Mouse (Mus musculus) adrenal gland, postnatal 36 days (tissue): Measurements from ENCODE around the gene Usp24. TPM values are rescaled to one million over a fixed set of nuclear protein-coding genes. Genes with fewer than 3 reads are reported as not detected.

ENCODE experiments used
- DNase-seq, 2 experiments: peaks; one replicate each; pipeline ENCODE4 v3.0.0; 2021; ENCODE audit warnings: mixed read lengths in 1 of 2
- total RNA-seq, 2 experiments: library from RNA; stranded (reverse); gene quantifications; 2 replicates each; pipeline ENCODE4 v1.2.3; 2021

The Usp24 gene
- total RNA-seq, 2 experiments from 2014 or later: 41.0 to 41.3 TPM

GRCm38 (mm10) chr4:106428616-106429015 is 112.6 kb downstream of the Usp24 start:
- no peak for DNase-seq

- DNase-seq: no peak
Measured at GRCm38 (mm10) chr4:106429106-106429505, 113.1 kb downstream of the Usp24 start.

GRCm38 (mm10) chr4:106430431-106430830 is 114.4 kb downstream of the Usp24 start:
- DNase-seq: no peak

GRCm38 (mm10) chr4:106435426-106435825 is 119.4 kb downstream of the Usp24 start:
- DNase-seq: no peak

GRCm38 (mm10) chr4:106436475-106436874 is 120.5 kb downstream of the Usp24 start:
- DNase-seq: peak in 1 of 2 experiments; percentile 32

GRCm38 (mm10) chr4:106437207-106437606 is 121.2 kb downstream of the Usp24 start:
- no peak for DNase-seq

- DNase-seq: no peak
Measured at GRCm38 (mm10) chr4:106438763-106439162, 122.8 kb downstream of the Usp24 start.

- no peak for DNase-seq
Measured at GRCm38 (mm10) chr4:106443182-106443581, 127.2 kb downstream of the Usp24 start.

GRCm38 (mm10) chr4:106449306-106449705 is 133.3 kb downstream of the Usp24 start:
- DNase-seq: no peak

GRCm38 (mm10) chr4:106452401-106452800 is 136.4 kb downstream of the Usp24 start:
- DNase-seq: no peak

GRCm38 (mm10) chr4:106453108-106453507 is 137.1 kb downstream of the Usp24 start:
- DNase-seq: no peak

GRCm38 (mm10) chr4:106453516-106453915 is 137.5 kb downstream of the Usp24 start:
- DNase-seq: no peak

- DNase-seq: no peak
Measured at GRCm38 (mm10) chr4:106454541-106454940, 138.5 kb downstream of the Usp24 start.

- no peak for DNase-seq
Measured at GRCm38 (mm10) chr4:106462016-106462415, 146.0 kb downstream of the Usp24 start.

- DNase-seq: no peak
Measured at GRCm38 (mm10) chr4:106462524-106462923, 146.5 kb downstream of the Usp24 start.

GRCm38 (mm10) chr4:106463174-106463801 is 147.3 kb downstream of the Usp24 start:
- no peak for DNase-seq

- DNase-seq: no peak
Measured at GRCm38 (mm10) chr4:106467420-106468110, 151.6 kb downstream of the Usp24 start.

GRCm38 (mm10) chr4:106470921-106471320 is 154.9 kb downstream of the Usp24 start:
- no peak for DNase-seq

GRCm38 (mm10) chr4:106472335-106472734 is 156.3 kb downstream of the Usp24 start:
- DNase-seq: peak; percentile 45 to 63

- DNase-seq: peak; percentile 42 to 55
Measured at GRCm38 (mm10) chr4:106474241-106474640, 158.2 kb downstream of the Usp24 start.

- no peak for DNase-seq
Measured at GRCm38 (mm10) chr4:106480545-106480944, 164.5 kb downstream of the Usp24 start.

- DNase-seq: no peak
Measured at GRCm38 (mm10) chr4:106483215-106483727, 167.3 kb downstream of the Usp24 start.

- peak; percentile 19 to 39 for DNase-seq
Measured at GRCm38 (mm10) chr4:106483831-106484230, 167.8 kb downstream of the Usp24 start.

GRCm38 (mm10) chr4:106490620-106491019 is 174.6 kb downstream of the Usp24 start:
- DNase-seq: no peak
